Mouse (Mus musculus) G1E-ER4 (cell line): ENCODE measurements around the gene Rev1. TPM values are rescaled to one million over a fixed set of nuclear protein-coding genes. Genes with fewer than 3 reads are reported as not detected.

ENCODE experiments used
- GATA1 ChIP-seq: IDR thresholded peaks from one replicate; pipeline ENCODE4 v1.8.0; 2012; ENCODE audit warnings: low read length, inconsistent platforms
- polyA plus RNA-seq: library from polyadenylated mRNA; stranded (reverse); fragments of >175 nt; gene quantifications from 2 replicates; pipeline ENCODE4 v1.2.3, GENCODE M21; 2012

Gene Rev1
- polyA plus RNA-seq = 21.2 and 24.8 TPM in 2 replicates

GRCm38 (mm10) chr1:38129501-38130267 lies at the start of gene Rev1:
Rev1 (minus strand) TSS chr1:38129801.
- TF ChIP-seq GATA1 = no peak

- TF ChIP-seq GATA1 = no peak
These were observed 49.3 kb upstream of the Rev1 start for GRCm38 (mm10) chr1:38178929-38179328.

- no peak for TF ChIP-seq GATA1
These were observed 46.5 kb upstream of the Rev1 start for GRCm38 (mm10) chr1:38176077-38176476.

DNA sequence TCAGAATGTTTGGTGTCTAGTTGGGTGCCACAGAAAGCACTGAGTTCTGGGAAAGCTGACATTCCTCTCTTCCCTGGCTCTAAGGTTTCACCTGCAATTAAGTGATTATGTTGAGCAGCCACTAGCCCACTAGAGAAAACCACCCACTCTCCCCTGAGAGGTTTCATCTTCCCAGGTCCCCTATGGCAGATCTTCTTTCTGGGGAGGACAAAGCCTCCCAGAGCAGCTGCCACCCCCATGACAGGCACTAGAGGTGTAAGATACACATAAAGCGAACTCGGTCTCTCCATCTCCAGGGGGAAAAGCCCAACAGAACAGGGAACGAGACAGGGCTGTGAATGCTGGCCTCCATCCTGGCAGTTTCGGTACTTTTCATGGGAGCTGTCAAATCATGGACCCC lies 42.3 kb upstream of the Rev1 start:
- TF ChIP-seq GATA1 = no peak

- no peak for TF ChIP-seq GATA1
These were observed 36.1 kb upstream of the Rev1 start for GRCm38 (mm10) chr1:38165696-38166095.

GRCm38 (mm10) chr1:38150086-38150485 lies 20.5 kb upstream of the Rev1 start:
- no peak for TF ChIP-seq GATA1

GRCm38 (mm10) chr1:38146008-38146407 lies 16.4 kb upstream of the Rev1 start:
- no peak for TF ChIP-seq GATA1

DNA sequence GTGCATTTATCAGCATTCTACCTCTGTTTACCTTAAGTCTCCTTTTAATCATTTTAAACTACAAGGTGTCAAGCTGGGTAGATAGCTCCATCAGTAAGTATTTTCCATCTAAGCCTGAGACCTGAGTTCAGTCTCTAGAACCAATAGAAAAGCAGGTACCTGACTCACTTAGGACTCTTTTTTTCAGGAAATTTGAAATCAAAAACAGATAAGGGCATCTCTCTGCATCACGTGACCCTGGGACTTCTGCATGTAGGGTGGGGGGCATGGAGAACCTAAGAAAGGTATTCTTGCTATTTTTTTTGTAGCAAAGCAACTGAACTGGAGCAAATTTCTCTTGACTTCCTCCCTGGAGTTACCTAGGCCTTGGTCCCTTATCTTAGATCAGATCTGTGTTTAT lies 11.8 kb upstream of the Rev1 start:
- no peak for TF ChIP-seq GATA1

GRCm38 (mm10) chr1:38140911-38141310 lies 11.3 kb upstream of the Rev1 start:
- TF ChIP-seq GATA1 = no peak

DNA sequence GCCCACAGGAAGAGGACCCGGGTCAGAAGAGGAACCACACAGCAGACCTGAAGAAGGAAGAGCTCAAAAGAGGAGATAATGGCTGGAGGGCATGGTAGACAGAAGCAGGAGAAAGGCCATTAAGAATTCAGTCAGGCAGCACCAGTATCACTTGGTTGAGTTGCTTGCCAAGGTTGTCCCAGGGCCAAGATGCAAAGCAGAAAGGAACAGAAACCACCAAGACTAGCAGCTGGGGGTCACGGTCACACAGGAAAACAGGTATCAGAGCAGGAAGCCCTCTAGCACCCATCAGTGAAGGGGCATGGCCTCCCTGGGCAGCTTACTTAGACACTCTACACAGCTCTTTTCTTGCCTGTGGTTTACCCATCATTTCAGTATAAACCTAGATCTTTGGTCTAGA lies 9.8 kb upstream of the Rev1 start:
- TF ChIP-seq GATA1 = no peak

GRCm38 (mm10) chr1:38132942-38133341 lies 3.3 kb upstream of the Rev1 start:
- TF ChIP-seq GATA1 = no peak

DNA sequence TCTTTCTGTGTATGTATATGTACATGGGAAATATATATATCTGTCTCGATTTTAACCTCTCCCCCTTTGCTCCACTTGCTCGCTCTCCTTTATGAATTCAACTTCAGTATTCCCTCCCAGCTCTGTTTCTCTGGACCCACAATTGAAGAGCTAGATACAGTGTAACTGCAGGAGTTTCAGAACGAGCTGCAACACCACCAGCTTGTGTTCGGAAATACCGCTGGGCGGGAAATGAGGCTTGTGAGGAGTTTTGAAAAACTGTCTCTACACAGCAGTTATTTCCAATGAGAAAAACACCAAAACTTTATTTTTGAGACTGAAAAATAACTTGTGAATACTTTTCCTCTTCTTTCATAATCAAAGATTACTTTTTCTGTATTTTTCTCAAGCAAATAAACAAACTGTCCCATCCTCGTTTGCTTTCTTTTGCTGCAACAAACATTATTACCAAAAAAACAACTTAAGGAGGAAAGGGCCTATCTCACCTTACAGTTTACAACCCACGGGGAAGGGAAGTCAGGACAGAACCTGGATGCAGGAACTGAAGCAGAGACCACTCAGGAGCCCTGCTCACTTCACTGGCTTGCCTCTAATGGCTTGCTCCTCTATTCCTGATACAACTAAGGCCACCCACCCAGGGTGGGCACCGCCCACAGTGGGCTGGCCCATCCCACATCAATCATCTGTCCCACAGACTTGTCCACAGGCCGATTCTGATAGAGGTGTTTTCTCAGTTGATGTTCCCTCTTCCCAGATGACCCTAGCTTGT lies 1.3 kb upstream of the Rev1 start:
- no peak for TF ChIP-seq GATA1

GRCm38 (mm10) chr1:38128919-38129436 lies 623 bp downstream of the Rev1 start:
- no peak for TF ChIP-seq GATA1

DNA sequence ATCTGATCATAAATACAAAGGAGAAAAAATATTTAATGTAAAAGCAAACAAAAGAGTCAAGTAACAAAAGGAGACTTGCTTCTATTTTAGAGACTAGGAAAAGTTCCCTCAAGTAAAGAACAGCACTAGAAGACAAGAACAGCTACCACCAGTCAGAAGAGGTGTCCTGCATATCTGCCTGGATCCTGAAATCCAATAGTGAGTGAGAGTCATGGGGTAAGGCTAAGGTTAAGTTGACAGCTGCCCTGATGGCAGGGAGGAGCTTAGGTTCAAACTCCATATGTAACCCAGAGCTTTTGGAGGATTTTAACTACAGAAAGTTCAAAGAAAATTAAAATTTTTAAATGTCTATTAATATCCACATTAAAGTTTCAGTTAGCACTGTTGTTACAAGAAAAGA lies 2.6 kb downstream of the Rev1 start:
- no peak for TF ChIP-seq GATA1

DNA sequence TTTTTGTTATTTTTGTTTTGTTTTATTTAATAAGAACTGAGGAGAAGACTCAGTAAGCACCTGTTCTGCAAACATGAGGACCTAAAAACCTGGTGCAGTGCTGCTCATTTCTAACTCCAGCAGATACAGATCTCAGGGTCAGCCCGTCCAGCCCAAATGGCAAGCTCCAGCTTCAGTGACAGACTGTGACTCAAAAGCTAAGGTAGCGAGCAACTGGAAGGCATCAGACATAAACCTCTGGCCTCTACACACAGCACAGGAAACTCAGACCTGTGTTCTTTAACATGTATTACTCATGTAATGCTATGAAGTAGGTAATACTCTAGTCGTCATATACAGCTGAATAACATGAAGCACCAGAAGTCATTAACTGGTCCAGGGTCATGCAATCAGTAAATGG lies 3.2 kb downstream of the Rev1 start:
- TF ChIP-seq GATA1 = no peak

DNA sequence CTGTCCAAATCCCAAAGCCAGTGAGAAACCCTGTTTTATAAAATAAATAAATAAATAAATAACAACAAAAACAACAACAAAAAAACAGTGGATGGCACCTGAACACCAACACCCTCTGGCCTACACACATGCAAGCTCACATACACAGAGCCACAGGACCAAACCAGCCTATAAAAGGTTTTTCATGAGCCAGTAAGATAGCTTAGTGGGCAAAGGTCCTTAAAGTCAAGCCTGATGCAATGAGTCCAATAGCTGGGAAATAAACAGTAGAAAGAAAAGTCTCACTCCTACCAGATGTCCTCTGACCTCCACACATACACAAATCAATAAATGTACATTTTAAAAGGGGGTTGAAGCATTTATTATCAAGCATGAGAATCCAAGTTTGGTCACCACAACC lies 5.3 kb downstream of the Rev1 start:
- TF ChIP-seq GATA1 = no peak

DNA sequence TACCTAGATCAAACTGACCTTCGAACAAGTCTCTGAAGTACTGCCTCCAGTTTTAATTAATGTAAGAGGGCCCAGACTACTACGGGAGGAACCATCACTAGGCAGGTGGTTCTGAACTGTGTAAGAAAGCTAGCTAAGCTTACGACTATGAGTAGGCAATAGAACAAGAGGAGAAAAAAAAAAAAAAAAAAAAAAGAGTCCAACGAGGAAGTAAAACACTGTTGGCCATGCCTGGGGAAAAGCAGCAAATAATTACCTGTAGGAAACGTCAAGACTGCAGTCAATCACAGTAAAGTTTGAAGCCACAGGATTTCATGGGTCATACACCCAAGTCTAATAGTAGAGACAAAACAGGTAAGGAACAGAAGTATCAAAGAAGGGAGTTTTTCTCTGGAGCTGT lies 8.7 kb downstream of the Rev1 start:
- TF ChIP-seq GATA1 = no peak

DNA sequence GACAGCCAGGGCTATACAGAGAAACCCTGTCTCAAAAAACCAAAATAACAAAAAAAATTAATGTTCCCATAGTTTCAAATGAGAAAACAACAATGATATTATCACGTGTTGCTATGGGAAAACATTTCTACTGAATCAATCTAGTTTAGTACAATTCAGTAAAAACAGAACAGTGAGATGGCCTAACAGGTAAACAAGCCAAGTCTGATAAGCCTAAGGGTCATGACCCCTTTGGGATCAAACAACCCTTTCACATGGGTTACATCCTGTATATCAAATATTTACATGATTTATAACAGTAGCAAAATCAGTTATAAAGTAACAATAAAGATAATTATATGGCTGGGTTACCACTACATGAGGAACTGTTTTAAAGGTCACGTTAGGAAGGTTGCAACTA lies 11.0 kb downstream of the Rev1 start:
- no peak for TF ChIP-seq GATA1
